Mouse (Mus musculus) CH12.LX (cell line): ENCODE results near the gene Sema6d. TPM values are rescaled to one million over a fixed set of nuclear protein-coding genes. Genes with fewer than 3 reads are reported as not detected.

ENCODE experiments used
- DNase-seq: peaks from one replicate; pipeline ENCODE4 v3.0.0-alpha.2; 2013; ENCODE audit errors: extremely low read depth
- H3K27ac ChIP-seq: 2 replicates; pipeline ENCODE4 v1.5.1; 2012; ENCODE audit warnings: low read depth, mild to moderate bottlenecking, control low read depth, moderate library complexity; ENCODE audit not compliant: insufficient read depth
- H3K27me3 ChIP-seq: replicated peaks from 2 replicates; pipeline ENCODE3; 2012; ENCODE audit warnings: inconsistent platforms
- H3K36me3 ChIP-seq, 2 experiments: replicated peaks in 1 of 2; 2 replicates each; pipeline versions ENCODE3 to v1.6.1; 2012; ENCODE audit warnings: inconsistent platforms in 1 of 2, low read length in 1 of 2, mild to moderate bottlenecking in 1 of 2, mixed read lengths in 1 of 2, moderate library complexity in 1 of 2; ENCODE audit not compliant: control insufficient read depth in 1 of 2, insufficient read depth in 1 of 2
- H3K4me1 ChIP-seq, 2 experiments: 2 replicates each; pipeline ENCODE4 v1.6.1; 2012; ENCODE audit warnings: inconsistent platforms in 1 of 2, moderate library complexity in 1 of 2; ENCODE audit not compliant: insufficient read depth in 2 of 2, control insufficient read depth in 1 of 2
- H3K4me2 ChIP-seq: 2 replicates; pipeline ENCODE4 v1.6.1; 2012; ENCODE audit warnings: low read depth, mild to moderate bottlenecking, control low read depth; ENCODE audit not compliant: poor library complexity, insufficient read depth, severe bottlenecking
- H3K4me3 ChIP-seq, 3 experiments: fragments of 150-350 bp in 1 of 3; sonication (generic) in 1 of 3; replicated peaks in 1 of 3; 2 replicates each; pipeline versions ENCODE3 to v1.5.1; 2011 to 2012; ENCODE audit warnings: low read depth in 2 of 3, low read length in 2 of 3, mild to moderate bottlenecking in 2 of 3, moderate library complexity in 2 of 3, control low read depth in 1 of 3, improper control_type of control experiment in 1 of 3, inconsistent platforms in 1 of 3, mixed read lengths in 1 of 3; ENCODE audit not compliant: poor library complexity in 1 of 3
- H3K79me2 ChIP-seq: replicated peaks from 2 replicates; pipeline ENCODE4 v1.6.1; 2012; ENCODE audit warnings: mild to moderate bottlenecking, moderate library complexity; ENCODE audit not compliant: control insufficient read depth, poor library complexity, insufficient read depth, severe bottlenecking; ENCODE audit errors: extremely low read depth
- H3K9ac ChIP-seq: 2 replicates; pipeline ENCODE4 v1.6.1; 2012; ENCODE audit warnings: low read depth, mild to moderate bottlenecking, control low read depth, moderate library complexity; ENCODE audit not compliant: insufficient read depth
- H3K9me3 ChIP-seq: replicated peaks from 2 replicates; pipeline ENCODE3; 2012; ENCODE audit warnings: low read length, inconsistent platforms, mixed read lengths
- BHLHE40 ChIP-seq: IDR thresholded peaks from 2 replicates; pipeline ENCODE4 v1.6.1; 2011; ENCODE audit warnings: mild to moderate bottlenecking, low read depth, low read length, improper control_type of control experiment
- CHD2 ChIP-seq: IDR thresholded peaks from 2 replicates; pipeline ENCODE4 v1.6.1; 2011; ENCODE audit warnings: low read length, improper control_type of control experiment
- CTCF ChIP-seq, 2 experiments: IDR thresholded peaks in 1 of 2; conservative IDR thresholded peaks in 1 of 2; 2 replicates each; pipeline ENCODE4 v1.5.1; 2011 to 2012; ENCODE audit warnings: low read depth in 2 of 2, low read length in 2 of 2, improper control_type of control experiment in 1 of 2, inconsistent platforms in 1 of 2, mild to moderate bottlenecking in 1 of 2, moderate library complexity in 1 of 2
- E2F4 ChIP-seq: IDR thresholded peaks from 2 replicates; pipeline ENCODE4 v1.6.1; 2011; ENCODE audit warnings: low read depth, low read length, improper control_type of control experiment; ENCODE audit not compliant: insufficient replicate concordance
- ELF1 ChIP-seq: IDR thresholded peaks from 2 replicates; pipeline ENCODE4 v1.6.1; 2014; ENCODE audit warnings: low read depth, mild to moderate bottlenecking, inconsistent platforms, low read length, improper control_type of control experiment
- EP300 ChIP-seq: IDR thresholded peaks from 2 replicates; pipeline ENCODE4 v1.6.1; 2011; ENCODE audit warnings: low read length, improper control_type of control experiment
- ETS1 ChIP-seq: conservative IDR thresholded peaks from 2 replicates; pipeline ENCODE4 v1.6.1; 2012; ENCODE audit warnings: low read depth, mild to moderate bottlenecking, inconsistent platforms, low read length, improper control_type of control experiment, moderate library complexity
- GABPA ChIP-seq: IDR thresholded peaks from 2 replicates; pipeline ENCODE4 v1.6.1; 2012; ENCODE audit warnings: low read depth, low read length, improper control_type of control experiment, inconsistent platforms; ENCODE audit not compliant: insufficient replicate concordance
- IRF4 ChIP-seq: IDR thresholded peaks from 2 replicates; pipeline ENCODE4 v1.6.1; 2014; ENCODE audit warnings: low read depth, mild to moderate bottlenecking, inconsistent platforms, low read length, improper control_type of control experiment
- JUN ChIP-seq: IDR thresholded peaks from 2 replicates; pipeline ENCODE4 v1.6.1; 2011; ENCODE audit warnings: low read depth, mild to moderate bottlenecking, low read length, improper control_type of control experiment, moderate library complexity; ENCODE audit not compliant: insufficient read depth
- JUND ChIP-seq: conservative IDR thresholded peaks from 2 replicates; pipeline ENCODE4 v1.6.1; 2011; ENCODE audit warnings: low read depth, low read length, improper control_type of control experiment
- KAT2A ChIP-seq: IDR thresholded peaks from 2 replicates; pipeline ENCODE4 v1.6.1; 2012; ENCODE audit warnings: low read length, improper control_type of control experiment, inconsistent platforms; ENCODE audit not compliant: insufficient replicate concordance
- MAFK ChIP-seq: IDR thresholded peaks from 2 replicates; pipeline ENCODE4 v1.6.1; 2011; ENCODE audit warnings: low read length, improper control_type of control experiment; ENCODE audit not compliant: insufficient replicate concordance
- MAX ChIP-seq: IDR thresholded peaks from 2 replicates; pipeline ENCODE4 v1.6.1; 2011; ENCODE audit warnings: low read length, improper control_type of control experiment
- MEF2A ChIP-seq: IDR thresholded peaks from 2 replicates; pipeline ENCODE4 v1.6.1; 2014; ENCODE audit warnings: low read depth, mild to moderate bottlenecking, inconsistent platforms, low read length, improper control_type of control experiment, borderline replicate concordance
- PAX5 ChIP-seq: IDR thresholded peaks from 2 replicates; pipeline ENCODE4 v1.6.1; 2012; ENCODE audit warnings: low read length, inconsistent platforms, mixed read lengths
- POLR2AphosphoS2 ChIP-seq: IDR thresholded peaks from 2 replicates; pipeline ENCODE4 v1.6.1; 2011; ENCODE audit warnings: low read depth, low read length, improper control_type of control experiment
- RAD21 ChIP-seq: IDR thresholded peaks from 2 replicates; pipeline ENCODE4 v1.6.1; 2011; ENCODE audit warnings: low read depth, mild to moderate bottlenecking, low read length, improper control_type of control experiment, moderate library complexity
- RCOR1 ChIP-seq: conservative IDR thresholded peaks from 2 replicates; pipeline ENCODE4 v1.6.1; 2012; ENCODE audit warnings: low read depth, mild to moderate bottlenecking, inconsistent platforms, low read length, improper control_type of control experiment
- SIN3A ChIP-seq: IDR thresholded peaks from 2 replicates; pipeline ENCODE4 v1.6.1; 2012; ENCODE audit warnings: low read length, improper control_type of control experiment, inconsistent platforms
- SMC3 ChIP-seq: IDR thresholded peaks from 2 replicates; pipeline ENCODE4 v1.6.1; 2011; ENCODE audit warnings: low read depth, low read length, improper control_type of control experiment
- TCF12 ChIP-seq: IDR thresholded peaks from 2 replicates; pipeline ENCODE4 v1.6.1; 2014; ENCODE audit warnings: low read depth, mild to moderate bottlenecking, inconsistent platforms, low read length, improper control_type of control experiment
- UBTF ChIP-seq: IDR thresholded peaks from 2 replicates; pipeline ENCODE4 v1.6.1; 2012; ENCODE audit warnings: low read depth, mild to moderate bottlenecking, inconsistent platforms, low read length, improper control_type of control experiment, moderate library complexity
- ZC3H11A ChIP-seq: IDR thresholded peaks from 2 replicates; pipeline ENCODE4 v1.6.1; 2012; ENCODE audit warnings: low read depth, mild to moderate bottlenecking, inconsistent platforms, low read length, improper control_type of control experiment
- ZKSCAN1 ChIP-seq: IDR thresholded peaks from 2 replicates; pipeline ENCODE4 v1.6.1; 2012; ENCODE audit warnings: low read depth, inconsistent platforms, low read length, improper control_type of control experiment, borderline replicate concordance
- ZMIZ1 ChIP-seq: IDR thresholded peaks from 2 replicates; pipeline ENCODE4 v1.6.1; 2012; ENCODE audit warnings: low read depth, mild to moderate bottlenecking, inconsistent platforms, low read length, improper control_type of control experiment
- ZNF384 ChIP-seq: IDR thresholded peaks from 2 replicates; pipeline ENCODE4 v1.6.1; 2012; ENCODE audit warnings: low read depth, low read length, improper control_type of control experiment, inconsistent platforms
- dilution Hi-C: fragments of 300-500 bp; cut with MboI; formaldehyde crosslinking; loops from 2 replicates; pipeline ENCODE4 v1.14.3; 2020; ENCODE audit warnings: low sequenced_read_pairs; ENCODE audit not compliant: extremely low pct_unique_long_range_greater_than_20kb, extremely low pct_ligation_motif_present
- in situ Hi-C: fragments of 300-500 bp; cut with MboI; formaldehyde crosslinking; loops from 3 replicates; pipeline ENCODE4 v1.14.3; 2019; ENCODE audit warnings: low sequenced_read_pairs, low pct_ligation_motif_present, low pct_unique_long_range_greater_than_20kb, mixed read lengths
- polyA plus RNA-seq: library from polyadenylated mRNA; unstranded; fragments of >175 nt; gene quantifications from 2 replicates; pipeline ENCODE4 v1.2.1, GENCODE M21; 2012; ENCODE audit warnings: low read depth; ENCODE audit not compliant: insufficient read length
- total RNA-seq, 2 experiments: library from RNA; depleted of rRNA; stranded (reverse); fragments of 300-350 nt in 1 of 2; fragments of >200 nt in 1 of 2; gene quantifications; 2 replicates each; pipeline ENCODE4 v1.2.3; 2012 to 2014

Gene Sema6d
- total and polyA plus RNA-seq, 3 experiments, result not detected

GRCm38 (mm10) chr2:124653161-124653560 is 563.4 kb downstream of the Sema6d start:
- H3K4me2 ChIP-seq, result no peak overlapping the region
- H3K4me3 ChIP-seq, result no peak overlapping the region
- H3K9me3 ChIP-seq, result peaks cover 62% of the 10 kb centered on the region
- no peak for DNase-seq
- in situ Hi-C loops (no loop called here), dilution Hi-C loops (no loop called here)
- no peaks in the 10 kb centered on the region for H3K27me3 ChIP-seq
- no peaks in the 10 kb centered on the region for H3K79me2 ChIP-seq
- no peak overlapping the region for H3K27ac ChIP-seq
- no peak overlapping the region for H3K9ac ChIP-seq
- H3K36me3 ChIP-seq, result no peaks in the 10 kb centered on the region
- H3K4me1 ChIP-seq, result no peaks in the 10 kb centered on the region
- no peak for TF ChIP-seq MEF2A
- TF ChIP-seq JUND, result no peak
- no peak for TF ChIP-seq PAX5
- no peak for TF ChIP-seq MAX
- no peak for TF ChIP-seq GABPA
- TF ChIP-seq ZMIZ1, result no peak
- TF ChIP-seq EP300, result no peak
- no peak for TF ChIP-seq ZKSCAN1
- TF ChIP-seq KAT2A, result no peak
- no peak for TF ChIP-seq MAFK
- TF ChIP-seq POLR2AphosphoS2, result no peak
- no peak for TF ChIP-seq IRF4
- no peak for TF ChIP-seq ZC3H11A
- no peak for TF ChIP-seq ETS1
- no peak for TF ChIP-seq E2F4

- no peaks in the 10 kb centered on the region for H3K79me2 ChIP-seq
- H3K4me2 ChIP-seq, result no peak overlapping the region
- H3K4me1 ChIP-seq, result no peaks in the 10 kb centered on the region
- no peaks in the 10 kb centered on the region for H3K27me3 ChIP-seq
- in situ Hi-C loops (no loop called here), dilution Hi-C loops (no loop called here)
- no peak for DNase-seq
- H3K9me3 ChIP-seq, result peaks cover 79% of the 10 kb centered on the region
- TF ChIP-seq MAFK (no peak), ZNF384 (no peak), CHD2 (no peak), ELF1 (no peak), RAD21 (no peak), SIN3A (no peak), POLR2AphosphoS2 (no peak), SMC3 (no peak), TCF12 (no peak), CTCF (conservative IDR thresholded peaks at IDR 0.05 in 1 of 2, IDR thresholded peaks at IDR 0.05 in 1 of 2; ENCODE audit: low read depth in 2 of 2, low read length in 2 of 2) (no peak), UBTF (no peak), RCOR1 (no peak), GABPA (no peak), BHLHE40 (no peak), JUN (no peak), E2F4 (no peak)
- no peak overlapping the region for H3K4me3 ChIP-seq
- H3K27ac ChIP-seq, result no peak overlapping the region
- no peak overlapping the region for H3K9ac ChIP-seq
- no peaks in the 10 kb centered on the region for H3K36me3 ChIP-seq
These were observed 567.6 kb downstream of the Sema6d start for GRCm38 (mm10) chr2:124657358-124657757.
